Mouse (Mus musculus): ENCODE data around the gene Ubox5.

DNA sequence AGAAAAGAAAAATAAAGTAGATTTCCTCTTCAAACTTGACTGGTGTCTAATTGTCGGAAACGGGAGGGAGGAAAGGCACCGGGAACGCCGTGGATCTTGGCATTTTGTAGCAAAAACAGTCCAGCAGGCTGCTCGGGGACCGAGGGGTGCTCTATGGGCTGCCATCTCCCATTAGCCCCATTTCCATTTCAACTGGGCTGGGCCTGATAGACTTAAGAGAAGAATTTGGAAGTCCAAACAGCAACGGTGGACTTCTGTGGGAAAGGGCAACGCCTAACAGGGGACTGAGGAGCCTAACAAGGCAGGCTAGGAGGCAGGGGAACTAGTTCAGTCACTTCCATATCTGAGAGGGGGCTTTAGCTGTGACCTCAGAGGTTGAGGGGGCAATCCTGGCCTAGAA is 52.8 kb downstream of the Ubox5 start:
- TF ChIP-seq CTCF (conservative IDR thresholded peaks at IDR 0.05; ENCODE audit: insufficient read depth, insufficient read length, low read depth, low read length) (no peak), POLR2A (IDR thresholded peaks at IDR 0.05; ENCODE audit: low read depth, low read length) (no peak)
